Mouse (Mus musculus) liver, embryonic 12.5 days (tissue): ENCODE results near the gene Serpina16. TPM values are rescaled to one million over a fixed set of nuclear protein-coding genes. Genes with fewer than 3 reads are reported as not detected.

Experiments used
- ATAC-seq: fragments of 200-750 bp; cut with Nextera tagmentation; 2 replicates; pipeline ENCODE4 v1.8.0; 2017; ENCODE audit warnings: moderate number of reproducible peaks, mild to moderate bottlenecking, moderate library complexity
- H3K27ac ChIP-seq: fragments of 300-500 bp; sonication (generic); 2 replicates; pipeline ENCODE4 v1.5.1; 2016; ENCODE audit warnings: mild to moderate bottlenecking
- H3K27me3 ChIP-seq: fragments of 300-500 bp; sonication (generic); replicated peaks from 2 replicates; pipeline ENCODE4 v1.6.1; 2016; ENCODE audit warnings: mild to moderate bottlenecking, moderate library complexity
- H3K36me3 ChIP-seq: fragments of 300-500 bp; sonication (generic); 2 replicates; pipeline ENCODE4 v1.6.1; 2016; ENCODE audit warnings: mild to moderate bottlenecking, moderate library complexity
- H3K4me1 ChIP-seq: fragments of 300-500 bp; sonication (generic); 2 replicates; pipeline ENCODE4 v1.6.1; 2016
- H3K4me2 ChIP-seq: fragments of 300-500 bp; sonication (generic); 2 replicates; pipeline ENCODE4 v1.6.1; 2016; ENCODE audit warnings: mild to moderate bottlenecking, moderate library complexity
- H3K4me3 ChIP-seq: fragments of 300-500 bp; sonication (generic); 2 replicates; pipeline ENCODE4 v1.5.1; 2016; ENCODE audit warnings: mild to moderate bottlenecking, moderate library complexity
- H3K9ac ChIP-seq: fragments of 300-500 bp; sonication (generic); 2 replicates; pipeline ENCODE4 v1.6.1; 2016; ENCODE audit warnings: mild to moderate bottlenecking, moderate library complexity
- H3K9me3 ChIP-seq: fragments of 300-500 bp; sonication (generic); replicated peaks from 2 replicates; pipeline ENCODE4 v1.6.1; 2016; ENCODE audit warnings: mild to moderate bottlenecking, moderate library complexity
- WGBS: fragments of 180-500 bp; shearing (Covaris S2); methylation state at CpG from one replicate; pipeline ENCODE4 v1.1.7; 2016; ENCODE audit not compliant: insufficient replicate concordance; 5-methylcytosine and 5-hydroxymethylcytosine counted together
- polyA plus RNA-seq: library from polyadenylated mRNA; unstranded; fragments of >200 nt; fragmentation: Nextera tagmentation; extraction: Ambion mirVana; gene quantifications from 2 replicates; pipeline ENCODE4 v1.2.1, GENCODE M21; 2016

Serpina16 gene
- not detected in 2 replicates for polyA plus RNA-seq

GRCm38 (mm10) chr12:103676039-103676438 is at the start of gene Serpina16:
Serpina16 (minus strand) TSS chr12:103676139.
- 71% methylated on average over 1 of the region's 1 CpGs for WGBS
- no peak within 1 kb of the TSS for H3K4me3 ChIP-seq
- no peaks in the 10 kb centered on the region for H3K27me3 ChIP-seq
- H3K4me2 ChIP-seq = no peak within 1 kb of the TSS
- no peaks in the 10 kb centered on the region for H3K36me3 ChIP-seq
- H3K9me3 ChIP-seq = peaks cover 9% of the 10 kb centered on the region; the same call in 1 of the 2 replicates
- H3K9ac ChIP-seq = no peak within 1 kb of the TSS
- no peak within 1 kb of the TSS for H3K27ac ChIP-seq
- no peak for ATAC-seq
- no peaks in the 10 kb centered on the region for H3K4me1 ChIP-seq

- Histone ChIP-seq H3K27ac (no peak overlapping the region), H3K4me1 (0 out of 2 replicates have a peak, but pooled peaks cover 4% of the 10 kb centered on the region), H3K4me3 (no peak overlapping the region), H3K9me3 (peaks cover 11% of the 10 kb centered on the region; the same call in 1 of the 2 replicates), H3K27me3 (no peaks in the 10 kb centered on the region), H3K4me2 (no peak overlapping the region), H3K36me3 (no peaks in the 10 kb centered on the region), H3K9ac (no peak overlapping the region)
- no peak for ATAC-seq
- WGBS = 59% methylated on average over 3 of the region's 3 CpGs
Measured at GRCm38 (mm10) chr12:103711537-103711936, 35.6 kb upstream of the Serpina16 start.

- H3K36me3 ChIP-seq = no peaks in the 10 kb centered on the region
- H3K9ac ChIP-seq = no peak overlapping the region
- H3K27me3 ChIP-seq = no peaks in the 10 kb centered on the region
- no peak overlapping the region for H3K27ac ChIP-seq
- no peak for ATAC-seq
- H3K4me1 ChIP-seq = 0 out of 2 replicates have a peak, but pooled peaks cover 4% of the 10 kb centered on the region
- peaks cover 9% of the 10 kb centered on the region; the same call in 1 of the 2 replicates for H3K9me3 ChIP-seq
- WGBS = 45% methylated on average over 1 of the region's 1 CpGs
- H3K4me3 ChIP-seq = no peak overlapping the region
- no peak overlapping the region for H3K4me2 ChIP-seq
Measured at GRCm38 (mm10) chr12:103710405-103710804, 34.5 kb upstream of the Serpina16 start.

- peaks cover 9% of the 10 kb centered on the region; the same call in 1 of the 2 replicates for H3K9me3 ChIP-seq
- 34% methylated on average over 4 of the region's 4 CpGs for WGBS
- ATAC-seq = peak; percentile 62
Measured at GRCm38 (mm10) chr12:103706113-103706512, 30.2 kb upstream of the Serpina16 start.

GRCm38 (mm10) chr12:103705547-103705946 is 29.6 kb upstream of the Serpina16 start:
- no peak overlapping the region for H3K4me3 ChIP-seq

More at GRCm38 (mm10) chr12:103706113-103706512, 30.2 kb upstream of the Serpina16 start:
- Histone ChIP-seq H3K36me3 (no peaks in the 10 kb centered on the region), H3K9ac (no peak overlapping the region), H3K27me3 (no peaks in the 10 kb centered on the region), H3K4me3 (no peak overlapping the region), H3K4me1 (0 out of 2 replicates have a peak, but pooled peaks cover 4% of the 10 kb centered on the region), H3K4me2 (no peak overlapping the region), H3K27ac (peak overlapping the region; percentile 36; the same call in 1 of the 2 replicates)

GRCm38 (mm10) chr12:103700144-103700750 is 24.3 kb upstream of the Serpina16 start:
- H3K9me3 ChIP-seq = no peaks in the 10 kb centered on the region; the same call in none of the 2 replicates
- no peak overlapping the region for H3K9ac ChIP-seq
- WGBS = 67% methylated on average over 4 of the region's 4 CpGs
- ATAC-seq = no peak
- H3K27ac ChIP-seq = no peak overlapping the region
- H3K27me3 ChIP-seq = no peaks in the 10 kb centered on the region
- no peaks in the 10 kb centered on the region for H3K4me1 ChIP-seq
- H3K4me2 ChIP-seq = no peak overlapping the region
- H3K4me3 ChIP-seq = no peak overlapping the region
- H3K36me3 ChIP-seq = no peaks in the 10 kb centered on the region

More at GRCm38 (mm10) chr12:103705547-103705946, 29.6 kb upstream of the Serpina16 start:
- 0 out of 2 replicates have a peak, but pooled peaks cover 4% of the 10 kb centered on the region for H3K4me1 ChIP-seq
- peaks cover 9% of the 10 kb centered on the region; the same call in 1 of the 2 replicates for H3K9me3 ChIP-seq
- WGBS = 26% methylated on average over 2 of the region's 2 CpGs
- no peak for ATAC-seq
- H3K36me3 ChIP-seq = no peaks in the 10 kb centered on the region
- peak overlapping the region; percentile 36; the same call in 1 of the 2 replicates for H3K27ac ChIP-seq
- no peak overlapping the region for H3K4me2 ChIP-seq
- no peak overlapping the region for H3K9ac ChIP-seq
- no peaks in the 10 kb centered on the region for H3K27me3 ChIP-seq

- Histone ChIP-seq H3K9ac (no peak within 1 kb of the TSS), H3K27ac (no peak within 1 kb of the TSS), H3K4me3 (no peak within 1 kb of the TSS), H3K36me3 (no peaks in the 10 kb centered on the region), H3K9me3 (peaks cover 8% of the 10 kb centered on the region), H3K4me2 (no peak within 1 kb of the TSS), H3K4me1 (no peaks in the 10 kb centered on the region), H3K27me3 (no peaks in the 10 kb centered on the region)
- 70% methylated on average over 8 of the region's 8 CpGs for WGBS
- ATAC-seq = no peak
Measured at GRCm38 (mm10) chr12:103695429-103695828, 19.5 kb upstream of the Serpina16 start, which contains the start of gene Serpina1f. Serpina1f (minus strand) TSS chr12:103695529.

- Histone ChIP-seq H3K9ac (no peak overlapping the region), H3K4me1 (peaks cover 4% of the 10 kb centered on the region; the same call in 1 of the 2 replicates), H3K4me2 (no peak overlapping the region), H3K27ac (no peak overlapping the region), H3K27me3 (no peaks in the 10 kb centered on the region), H3K36me3 (no peaks in the 10 kb centered on the region), H3K9me3 (peaks cover 8% of the 10 kb centered on the region), H3K4me3 (no peak overlapping the region)
- WGBS = 33% methylated on average over 3 of the region's 3 CpGs
- ATAC-seq = no peak
Measured at GRCm38 (mm10) chr12:103688221-103688814, 12.4 kb upstream of the Serpina16 start.

- H3K27me3 ChIP-seq = no peaks in the 10 kb centered on the region
- no peak overlapping the region for H3K4me2 ChIP-seq
- H3K9ac ChIP-seq = no peak overlapping the region
- no peak for ATAC-seq
- no peaks in the 10 kb centered on the region for H3K36me3 ChIP-seq
- 61% methylated on average over 7 of the region's 7 CpGs for WGBS
- no peak overlapping the region for H3K27ac ChIP-seq
- peaks cover 4% of the 10 kb centered on the region; the same call in 1 of the 2 replicates for H3K4me1 ChIP-seq
- H3K9me3 ChIP-seq = peaks cover 8% of the 10 kb centered on the region
- H3K4me3 ChIP-seq = no peak overlapping the region
Measured at GRCm38 (mm10) chr12:103687021-103687420, 11.1 kb upstream of the Serpina16 start.

- H3K36me3 ChIP-seq = no peaks in the 10 kb centered on the region
- no peaks in the 10 kb centered on the region for H3K27me3 ChIP-seq
- peaks cover 6% of the 10 kb centered on the region for H3K9me3 ChIP-seq
- peak overlapping the region; percentile 37; the same call in 1 of the 2 replicates for H3K27ac ChIP-seq
- no peak overlapping the region for H3K9ac ChIP-seq
- 47% methylated on average over 3 of the region's 3 CpGs for WGBS
- no peak overlapping the region for H3K4me2 ChIP-seq
- H3K4me3 ChIP-seq = no peak overlapping the region
- H3K4me1 ChIP-seq = peaks cover 4% of the 10 kb centered on the region; the same call in 1 of the 2 replicates
- ATAC-seq = 0 out of 2 replicates have a peak, but pooled peaks have one; percentile 4
Measured at GRCm38 (mm10) chr12:103686050-103686449, 10.1 kb upstream of the Serpina16 start.

GRCm38 (mm10) chr12:103685386-103685785 is 9.4 kb upstream of the Serpina16 start:
- Histone ChIP-seq H3K36me3 (no peaks in the 10 kb centered on the region), H3K4me2 (no peak overlapping the region), H3K9ac (no peak overlapping the region), H3K9me3 (no peaks in the 10 kb centered on the region; the same call in 1 of the 2 replicates), H3K27ac (no peak overlapping the region), H3K4me1 (peaks cover 4% of the 10 kb centered on the region; the same call in 1 of the 2 replicates), H3K4me3 (no peak overlapping the region), H3K27me3 (no peaks in the 10 kb centered on the region)
- WGBS = 30% methylated on average over 3 of the region's 3 CpGs
- ATAC-seq = peak; percentile 55

- Histone ChIP-seq H3K4me2 (no peak overlapping the region), H3K9me3 (no peaks in the 10 kb centered on the region), H3K4me3 (no peak overlapping the region), H3K4me1 (peaks cover 4% of the 10 kb centered on the region; the same call in 1 of the 2 replicates), H3K9ac (no peak overlapping the region), H3K27ac (no peak overlapping the region), H3K27me3 (no peaks in the 10 kb centered on the region), H3K36me3 (no peaks in the 10 kb centered on the region)
- ATAC-seq = no peak
- WGBS = 44% methylated on average over 4 of the region's 4 CpGs
Measured at GRCm38 (mm10) chr12:103683775-103684174, 7.8 kb upstream of the Serpina16 start.
